Mouse (Mus musculus) E14TG2a.4 (cell line): ENCODE measurements at regions not wholly inside any gene's neighbourhood (a gene's known extent, or its start where the extent isn't known, plus 50 kb on each side); places are given as distances from the start of the nearest gene placed in this dataset.

Experiments
- CTCF ChIP-seq: conservative IDR thresholded peaks from 2 replicates; pipeline ENCODE4 v1.5.1; 2014; ENCODE audit warnings: low read length
- POU5F1 ChIP-seq: IDR thresholded peaks from 2 replicates; pipeline ENCODE4 v1.6.1; 2014; ENCODE audit warnings: low read length, borderline replicate concordance

DNA sequence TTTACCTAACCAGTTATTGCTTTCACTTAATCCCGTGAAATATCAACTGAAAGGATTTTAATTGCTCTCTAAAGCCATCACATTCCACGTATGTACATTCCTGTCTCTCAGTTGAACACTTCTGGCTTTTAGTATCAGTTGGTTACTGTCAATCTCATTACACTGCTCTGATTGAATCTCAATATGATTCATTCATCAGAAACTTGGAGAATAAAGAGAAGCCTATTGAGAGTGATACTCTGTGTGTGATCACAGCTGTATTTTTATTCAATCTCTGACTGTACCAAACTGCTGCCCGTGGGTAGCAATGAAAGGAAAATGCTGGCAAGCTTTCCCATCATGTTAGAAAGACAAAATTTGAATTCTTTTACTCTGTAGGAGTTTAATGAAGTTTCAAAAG lies 957.5 kb upstream of the Gm38303 start:
- TF ChIP-seq CTCF = no peak
- no peak for TF ChIP-seq POU5F1
